Mouse (Mus musculus): Measurements from ENCODE around the gene Ubn2.
"Not testable (repeated sequence)": the region's sequence is repeated elsewhere in the genome, so short reads cannot be mapped to it uniquely, and the experiment has no call there.

GRCm38 (mm10) chr6:38549840-38550239 lies 116.1 kb downstream of the Ubn2 start:
- not testable (repeated sequence) for TF ChIP-seq CTCF (IDR thresholded peaks at IDR 0.05; ENCODE audit: borderline replicate concordance, extremely low read depth, insufficient read depth, insufficient read length); POLR2A (IDR thresholded peaks at IDR 0.05; ENCODE audit: borderline replicate concordance, extremely low read depth, insufficient read depth, insufficient read length, poor library complexity, severe bottlenecking)

Data from brain, embryonic 14.5 days (tissue).